Mouse (Mus musculus): ENCODE measurements around the gene Rxrb. TPM values are rescaled to one million over a fixed set of nuclear protein-coding genes. Genes with fewer than 3 reads are reported as not detected.
"Not testable (repeated sequence)": the region's sequence is repeated elsewhere in the genome, so short reads cannot be mapped to it uniquely, and the experiment has no call there.

The Rxrb gene
- total RNA-seq (2021) = 10 to 100 TPM; 34.9 to 37.0 TPM
- long read RNA-seq, experiment 1, transcript Rxrb-207 (10 exons, 2,577 nt) = major isoform, 26 of 77 reads
- long read RNA-seq, experiment 1, transcript Rxrb-203 (10 exons, 2,502 nt) = minor isoform, 7 of 77 reads
- long read RNA-seq, experiment 1, transcript Rxrb-201 (10 exons, 2,627 nt) = minor isoform, 21 of 77 reads
- long read RNA-seq, experiment 1, partial matches to known transcripts = 6 of 77 reads
- long read RNA-seq, experiment 1, other reads (novel, unspliced or antisense) = 10 of 77 reads
- long read RNA-seq, experiment 2, transcript Rxrb-207 (10 exons, 2,577 nt) = major isoform, 34 of 78 reads
- long read RNA-seq, experiment 2, transcript Rxrb-201 (10 exons, 2,627 nt) = minor isoform, 19 of 78 reads
- long read RNA-seq, experiment 2, partial matches to known transcripts = 9 of 78 reads
- long read RNA-seq, experiment 2, other reads (novel, unspliced or antisense) = 8 of 78 reads

GRCm38 (mm10) chr17:34031465-34032173 is at the start of gene Rxrb, which contains the start of gene Slc39a7:
TSS of gene Rxrb (plus strand) at chr17:34031812.
TSS of gene Slc39a7 (minus strand) at chr17:34031682.
- DNase-seq (ENCODE audit: low spot score) = peak; percentile 98

- peak; percentile 61 for DNase-seq (ENCODE audit: low spot score)
Observed at GRCm38 (mm10) chr17:33982136-33982535, 49.5 kb upstream of the Rxrb start.

GRCm38 (mm10) chr17:33991788-33992664 is 39.6 kb upstream of the Rxrb start:
- peak; percentile 54 for DNase-seq (ENCODE audit: low spot score)

GRCm38 (mm10) chr17:33994959-33995358 is 36.7 kb upstream of the Rxrb start:
- no peak for DNase-seq (ENCODE audit: low spot score)

- no peak for DNase-seq (ENCODE audit: low spot score)
Observed at GRCm38 (mm10) chr17:33995651-33996050, 36.0 kb upstream of the Rxrb start.

- not testable (repeated sequence) for DNase-seq (ENCODE audit: low spot score)
Observed at GRCm38 (mm10) chr17:33997025-33997424, 34.6 kb upstream of the Rxrb start.

GRCm38 (mm10) chr17:33998697-33999096 is 32.9 kb upstream of the Rxrb start:
- not testable (repeated sequence) for DNase-seq (ENCODE audit: low spot score)

GRCm38 (mm10) chr17:33999341-34000149 is 32.1 kb upstream of the Rxrb start:
- DNase-seq (ENCODE audit: low spot score) = no peak

GRCm38 (mm10) chr17:34000150-34000537 is 31.5 kb upstream of the Rxrb start, which contains the start of gene H2-K1:
TSS of gene H2-K1 (minus strand) at chr17:34000347.
- DNase-seq (ENCODE audit: low spot score) = peak; percentile 93

- not testable (repeated sequence) for DNase-seq (ENCODE audit: low spot score)
Observed at GRCm38 (mm10) chr17:34000796-34001195, 30.8 kb upstream of the Rxrb start.

GRCm38 (mm10) chr17:34003426-34003825 is 28.2 kb upstream of the Rxrb start:
- DNase-seq (ENCODE audit: low spot score) = no peak

GRCm38 (mm10) chr17:34006570-34006969 is 25.0 kb upstream of the Rxrb start:
- no peak for DNase-seq (ENCODE audit: low spot score)

- no peak for DNase-seq (ENCODE audit: low spot score)
Observed at GRCm38 (mm10) chr17:34010156-34010555, 21.5 kb upstream of the Rxrb start.

GRCm38 (mm10) chr17:34013436-34013835 is 18.2 kb upstream of the Rxrb start:
- no peak for DNase-seq (ENCODE audit: low spot score)

GRCm38 (mm10) chr17:34021539-34022413 is 9.8 kb upstream of the Rxrb start:
- no peak for DNase-seq (ENCODE audit: low spot score)

- DNase-seq (ENCODE audit: low spot score) = no peak
Observed at GRCm38 (mm10) chr17:34022414-34022783, 9.2 kb upstream of the Rxrb start.

- no peak for DNase-seq (ENCODE audit: low spot score)
Observed at GRCm38 (mm10) chr17:34022987-34023386, 8.6 kb upstream of the Rxrb start.

GRCm38 (mm10) chr17:34023678-34024077 is 7.9 kb upstream of the Rxrb start:
- no peak for DNase-seq (ENCODE audit: low spot score)

GRCm38 (mm10) chr17:34024317-34024821 is 7.2 kb upstream of the Rxrb start, which contains the start of gene Ring1:
TSS of gene Ring1 (minus strand) at chr17:34024680.
- DNase-seq (ENCODE audit: low spot score) = peak; percentile 87

All from gastrocnemius, adult 18-20 months (tissue).